Mouse (Mus musculus) intestine, embryonic 14.5 days (tissue): ENCODE data around the gene 4921507P07Rik. TPM values are rescaled to one million over a fixed set of nuclear protein-coding genes. Genes with fewer than 3 reads are reported as not detected.
A peak's percentile ranks its signal among the peaks of the same experiment; 100 is the strongest.

Experiments
- ATAC-seq: fragments of 200-750 bp; cut with Nextera tagmentation; replicated peaks from 2 replicates; pipeline ENCODE4 v1.8.0; 2017; ENCODE audit warnings: low read depth, moderate number of reproducible peaks, moderate TSS enrichment, moderate library complexity; ENCODE audit not compliant: low FRiP score, low TSS enrichment
- DNase-seq: peaks from one replicate; pipeline ENCODE4 v3.0.0-alpha.2; 2018; ENCODE audit warnings: low spot score
- H3K27ac ChIP-seq: fragments of 300-500 bp; sonication (generic); 2 replicates; pipeline ENCODE4 v1.5.1; 2014; ENCODE audit warnings: low read depth, mild to moderate bottlenecking, control low read depth
- H3K27me3 ChIP-seq: fragments of 300-500 bp; sonication (generic); replicated peaks from 2 replicates; pipeline ENCODE4 v1.6.1; 2014; ENCODE audit warnings: low read length, control low read depth; ENCODE audit not compliant: control insufficient read depth, insufficient read depth
- H3K36me3 ChIP-seq: fragments of 300-500 bp; sonication (generic); 2 replicates; pipeline ENCODE4 v1.6.1; 2014; ENCODE audit warnings: low read length, control low read depth; ENCODE audit not compliant: control insufficient read depth, insufficient read depth
- H3K4me1 ChIP-seq: fragments of 300-500 bp; sonication (generic); replicated peaks from 2 replicates; pipeline ENCODE4 v1.6.1; 2014; ENCODE audit warnings: low read length, control low read depth, mixed read lengths; ENCODE audit not compliant: control insufficient read depth, insufficient read depth
- H3K4me2 ChIP-seq: fragments of 300-500 bp; sonication (generic); 2 replicates; pipeline ENCODE4 v1.6.1; 2014; ENCODE audit warnings: low read length
- H3K4me3 ChIP-seq: fragments of 300-500 bp; sonication (generic); 2 replicates; pipeline ENCODE4 v1.5.1; 2014; ENCODE audit warnings: low read depth, low read length, control low read depth, mixed read lengths
- H3K9ac ChIP-seq: fragments of 300-500 bp; sonication (generic); 2 replicates; pipeline ENCODE4 v1.6.1; 2014; ENCODE audit warnings: mild to moderate bottlenecking, low read length
- H3K9me3 ChIP-seq: fragments of 300-500 bp; sonication (generic); 2 replicates; pipeline ENCODE4 v1.6.1; 2016; ENCODE audit warnings: low read length, control low read depth; ENCODE audit not compliant: control insufficient read depth
- WGBS: fragments of 180-500 bp; shearing (Covaris S2); extraction: QIAGEN DNeasy Blood & Tissue Kit; methylation state at CpG from one replicate; pipeline ENCODE4 v1.1.7; 2014; 5-methylcytosine and 5-hydroxymethylcytosine counted together
- polyA plus RNA-seq: library from polyadenylated mRNA; unstranded; fragments of >200 nt; fragmentation: Nextera tagmentation; extraction: Ambion mirVana; gene quantifications from 2 replicates; pipeline ENCODE4 v1.2.1, GENCODE M21; 2014

Gene 4921507P07Rik
- polyA plus RNA-seq, 1 experiment from 2014 or later: 0.69 TPM

DNA sequence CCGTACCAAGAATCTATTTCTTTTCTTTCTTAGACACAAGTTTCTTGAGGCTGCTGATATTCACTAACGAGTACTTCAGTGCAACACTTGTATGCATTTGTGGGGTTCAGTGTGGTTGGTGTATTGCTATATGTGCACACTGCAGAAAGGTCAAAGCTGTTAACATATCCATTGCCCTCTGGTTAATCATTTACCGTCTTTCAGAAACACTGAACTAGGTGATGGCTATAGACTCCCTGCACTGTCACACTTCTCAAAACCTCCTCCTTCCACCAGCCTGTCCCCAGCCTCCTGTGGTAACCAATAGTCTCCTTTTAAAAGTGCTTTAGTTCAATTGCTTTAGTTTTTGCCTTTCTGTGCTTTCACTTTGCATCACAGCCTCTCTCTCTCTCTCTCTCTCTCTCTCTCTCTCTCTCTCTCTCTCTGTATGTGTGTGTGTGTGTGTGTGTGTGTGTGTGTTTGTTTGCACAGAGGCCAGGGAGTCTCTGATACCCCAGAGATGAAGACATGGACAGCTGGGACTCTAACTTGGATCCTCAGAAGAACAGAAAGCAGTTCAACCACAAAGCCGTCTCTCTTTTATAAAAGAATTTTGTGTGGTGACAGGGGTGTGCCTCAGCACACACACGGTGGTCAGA, 43.4 kb downstream of the 4921507P07Rik start:
- WGBS: 70% methylated on average over 5 of the region's 5 CpGs
- no peaks in the 10 kb centered on the region for H3K4me1 ChIP-seq
- H3K9me3 ChIP-seq: no peaks in the 10 kb centered on the region
- ATAC-seq: 0 out of 2 replicates have a peak, but pooled peaks have one; percentile 60
- no peak overlapping the region for H3K9ac ChIP-seq
- H3K36me3 ChIP-seq: no peaks in the 10 kb centered on the region
- H3K27me3 ChIP-seq: no peaks in the 10 kb centered on the region
- no peak overlapping the region for H3K4me3 ChIP-seq
- no peak overlapping the region for H3K27ac ChIP-seq
- DNase-seq: no peak
- H3K4me2 ChIP-seq: no peak overlapping the region

DNA sequence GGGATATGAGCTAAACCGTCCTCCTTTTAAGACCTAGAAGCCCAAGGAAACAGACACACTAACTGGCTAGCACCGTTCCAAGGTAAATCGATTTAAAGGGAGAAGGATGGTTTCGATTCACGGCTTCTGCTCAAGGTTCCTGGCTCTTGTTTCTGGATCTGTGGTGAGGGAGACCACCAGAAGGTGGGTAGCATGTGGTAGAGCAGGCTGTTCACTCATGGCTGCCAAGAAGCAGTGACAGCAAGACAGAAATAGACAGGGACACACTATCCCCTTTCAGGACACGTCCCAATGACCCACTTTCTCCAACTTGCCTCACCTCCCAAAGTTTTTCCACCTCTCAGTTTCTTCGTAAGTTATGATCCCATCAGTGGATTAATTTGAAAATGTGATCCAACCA, 46.6 kb downstream of the 4921507P07Rik start:
- H3K27me3 ChIP-seq: no peaks in the 10 kb centered on the region
- DNase-seq: peak; percentile 7
- no peaks in the 10 kb centered on the region for H3K36me3 ChIP-seq
- no peak overlapping the region for H3K27ac ChIP-seq
- WGBS: 72% methylated on average over 7 of the region's 7 CpGs
- no peak overlapping the region for H3K4me3 ChIP-seq
- no peak overlapping the region for H3K4me2 ChIP-seq
- ATAC-seq: no peak
- H3K9me3 ChIP-seq: no peaks in the 10 kb centered on the region
- H3K9ac ChIP-seq: no peak overlapping the region
- peaks cover 3% of the 10 kb centered on the region; the same call in 1 of the 2 replicates for H3K4me1 ChIP-seq

DNA sequence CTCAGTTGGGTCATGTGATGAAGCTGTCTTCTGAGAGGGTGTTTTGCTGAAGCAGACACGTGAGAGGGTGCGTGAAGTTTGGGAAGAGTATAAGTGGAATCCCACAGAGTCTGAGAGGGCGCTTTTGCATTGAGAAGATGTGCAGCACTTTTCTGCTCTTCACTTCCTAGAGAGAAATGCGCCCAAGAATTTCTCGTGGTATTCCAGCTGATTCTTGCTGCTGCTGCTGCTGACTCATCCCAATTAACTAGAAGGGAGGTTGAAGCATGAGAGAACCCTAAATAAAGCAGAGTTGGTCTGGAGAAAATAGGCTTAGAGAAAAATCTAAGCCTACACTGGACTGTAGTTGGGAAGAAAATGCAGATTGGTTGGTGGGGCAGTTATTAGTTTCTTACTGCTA, 47.4 kb downstream of the 4921507P07Rik start:
- H3K27ac ChIP-seq: no peak overlapping the region
- ATAC-seq (no peak), DNase-seq (no peak)
- H3K4me3 ChIP-seq: no peak overlapping the region
- no peak overlapping the region for H3K4me2 ChIP-seq
- no peaks in the 10 kb centered on the region for H3K36me3 ChIP-seq
- peaks cover 3% of the 10 kb centered on the region; the same call in 1 of the 2 replicates for H3K4me1 ChIP-seq
- WGBS: 79% methylated on average over 5 of the region's 5 CpGs
- no peak overlapping the region for H3K9ac ChIP-seq
- H3K27me3 ChIP-seq: no peaks in the 10 kb centered on the region
- no peaks in the 10 kb centered on the region for H3K9me3 ChIP-seq

DNA sequence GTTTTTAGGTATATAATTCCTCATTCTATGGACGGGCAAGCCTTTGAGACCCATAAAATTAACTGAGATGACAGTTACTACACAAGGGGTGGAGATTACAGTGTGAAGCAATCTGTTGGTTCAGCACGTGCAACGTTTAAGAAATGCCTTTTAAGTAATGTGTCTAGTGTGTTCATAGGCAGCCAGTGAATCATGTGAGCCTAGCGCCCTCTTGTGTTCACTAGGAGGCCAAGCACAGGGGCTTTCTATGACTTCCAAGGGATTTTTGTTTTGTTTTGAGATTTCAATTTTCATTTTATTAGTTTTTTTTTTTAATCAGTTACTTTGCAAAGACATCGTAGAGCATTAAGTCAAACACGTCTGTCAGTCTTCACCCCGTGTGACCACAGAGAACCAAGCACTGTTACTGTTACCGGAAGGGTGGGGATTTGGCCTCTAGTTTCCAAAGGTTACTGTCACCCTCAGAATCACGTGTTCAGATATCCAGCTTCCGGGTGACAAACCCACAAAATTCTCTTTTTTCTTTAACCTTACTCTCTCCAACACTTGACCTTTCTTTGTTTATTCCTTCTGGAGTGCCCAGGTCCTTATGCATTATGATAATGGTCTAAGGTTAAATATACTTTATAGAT, 50.9 kb downstream of the 4921507P07Rik start:
- H3K9ac ChIP-seq: no peak overlapping the region
- ATAC-seq: 0 out of 2 replicates have a peak, but pooled peaks have one; percentile 55
- H3K4me1 ChIP-seq: peaks cover 3% of the 10 kb centered on the region; the same call in 1 of the 2 replicates
- 0 out of 2 replicates have a peak overlapping the region, but pooled peaks have one; percentile 15 for H3K4me2 ChIP-seq
- no peaks in the 10 kb centered on the region for H3K9me3 ChIP-seq
- H3K27me3 ChIP-seq: no peaks in the 10 kb centered on the region
- WGBS: 26% methylated on average over 10 of the region's 10 CpGs
- no peak for DNase-seq
- no peak overlapping the region for H3K4me3 ChIP-seq
- no peak overlapping the region for H3K27ac ChIP-seq
- H3K36me3 ChIP-seq: no peaks in the 10 kb centered on the region

DNA sequence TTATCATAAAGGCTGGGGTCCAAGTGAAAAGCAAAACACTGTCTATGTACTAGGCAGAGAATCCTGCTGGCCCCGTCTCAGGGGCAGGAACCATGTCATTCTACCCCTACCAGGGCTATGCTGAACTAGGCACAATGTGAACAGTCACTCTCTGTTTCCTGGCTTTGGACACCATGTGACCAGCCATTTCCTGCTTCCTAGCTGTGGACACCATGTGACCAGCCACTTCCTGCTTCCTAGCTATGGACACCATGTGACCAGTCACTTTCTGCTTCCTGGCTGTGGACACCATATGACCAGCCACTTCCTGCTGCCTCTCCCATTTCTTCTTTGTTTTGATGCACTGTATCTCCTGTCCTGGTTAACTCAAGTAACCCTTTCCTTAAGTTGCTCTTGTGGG, 53.9 kb downstream of the 4921507P07Rik start:
- Histone ChIP-seq H3K27ac (no peak overlapping the region), H3K27me3 (no peaks in the 10 kb centered on the region), H3K9ac (no peak overlapping the region), H3K4me1 (peaks cover 3% of the 10 kb centered on the region; the same call in 1 of the 2 replicates), H3K4me3 (no peak overlapping the region), H3K36me3 (no peaks in the 10 kb centered on the region), H3K9me3 (no peaks in the 10 kb centered on the region), H3K4me2 (no peak overlapping the region)
- 78% methylated on average over 1 of the region's 1 CpGs for WGBS
- ATAC-seq (no peak), DNase-seq (no peak)

DNA sequence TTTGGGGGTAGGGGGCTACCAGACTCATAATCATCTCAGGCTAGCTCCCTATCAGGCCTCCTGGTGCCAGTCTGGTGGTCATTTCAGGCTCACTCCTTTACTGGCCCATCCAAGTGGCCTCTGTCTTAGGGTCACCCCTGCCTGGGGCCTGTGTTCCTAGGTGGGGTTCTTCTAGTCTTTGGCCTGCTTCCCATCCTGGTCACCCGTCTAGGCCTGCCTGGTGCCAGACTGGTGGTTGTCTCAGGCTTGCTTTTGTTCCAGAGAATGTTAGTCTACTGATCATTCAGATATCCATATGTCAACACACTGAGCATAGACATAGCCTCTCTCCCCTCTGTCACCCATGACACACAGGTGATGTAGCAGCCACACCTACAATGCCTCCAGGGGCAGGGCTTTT, 56.8 kb downstream of the 4921507P07Rik start:
- 69% methylated on average over 1 of the region's 1 CpGs for WGBS
- H3K27ac ChIP-seq: no peak overlapping the region
- H3K4me2 ChIP-seq: no peak overlapping the region
- no peak for DNase-seq
- no peaks in the 10 kb centered on the region for H3K4me1 ChIP-seq
- no peak overlapping the region for H3K4me3 ChIP-seq
- H3K27me3 ChIP-seq: no peaks in the 10 kb centered on the region
- no peak for ATAC-seq
- H3K9ac ChIP-seq: no peak overlapping the region
- H3K36me3 ChIP-seq: no peaks in the 10 kb centered on the region
- H3K9me3 ChIP-seq: no peaks in the 10 kb centered on the region

DNA sequence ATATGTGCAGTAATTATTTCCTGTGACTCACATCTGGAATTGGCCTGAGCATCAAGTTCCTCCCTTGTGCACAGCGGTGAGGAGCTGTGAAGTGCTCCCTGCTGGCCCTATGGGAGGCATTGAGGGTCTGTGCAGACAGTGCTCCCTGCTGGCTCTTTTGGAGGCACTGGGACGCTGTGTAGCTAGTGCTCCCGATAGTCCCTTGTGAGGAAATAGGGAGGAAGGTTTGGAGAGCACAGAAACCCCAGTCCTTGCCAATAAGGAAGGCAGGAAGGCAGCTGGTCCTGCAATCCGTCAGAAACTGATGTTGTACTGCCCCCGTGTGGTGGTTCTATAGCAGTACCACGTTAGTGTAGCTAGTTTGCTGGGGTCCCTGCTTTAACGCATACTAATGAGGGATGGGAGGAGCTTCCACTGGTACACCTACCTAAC, 60.0 kb downstream of the 4921507P07Rik start:
- Histone ChIP-seq H3K4me3 (no peak overlapping the region), H3K36me3 (no peaks in the 10 kb centered on the region), H3K27ac (no peak overlapping the region), H3K4me2 (no peak overlapping the region), H3K27me3 (no peaks in the 10 kb centered on the region), H3K4me1 (no peaks in the 10 kb centered on the region), H3K9me3 (no peaks in the 10 kb centered on the region), H3K9ac (no peak overlapping the region)
- ATAC-seq (peak; percentile 58), DNase-seq (peak; percentile 92)
- 11% methylated on average over 7 of the region's 7 CpGs for WGBS

DNA sequence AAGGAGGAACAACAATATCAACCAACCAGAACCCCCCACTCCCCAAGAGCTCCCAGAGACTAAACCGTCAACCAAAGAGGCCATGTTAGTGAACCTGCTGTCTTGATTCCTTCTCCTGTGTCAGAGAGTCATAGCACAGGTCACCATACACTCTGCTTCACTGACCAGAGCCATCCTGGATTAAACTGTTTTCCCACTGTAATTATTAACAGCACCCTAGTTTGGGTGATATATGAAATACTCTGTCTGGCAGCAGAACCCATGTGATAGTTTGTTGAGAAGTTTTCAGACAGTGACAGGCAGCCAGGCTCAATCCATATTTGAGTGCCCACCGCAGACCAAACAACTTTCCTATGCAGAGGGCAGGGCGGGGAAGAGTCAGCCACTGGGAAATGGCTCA, 61.1 kb downstream of the 4921507P07Rik start:
- H3K4me2 ChIP-seq: no peak overlapping the region
- ATAC-seq: no peak

DNA sequence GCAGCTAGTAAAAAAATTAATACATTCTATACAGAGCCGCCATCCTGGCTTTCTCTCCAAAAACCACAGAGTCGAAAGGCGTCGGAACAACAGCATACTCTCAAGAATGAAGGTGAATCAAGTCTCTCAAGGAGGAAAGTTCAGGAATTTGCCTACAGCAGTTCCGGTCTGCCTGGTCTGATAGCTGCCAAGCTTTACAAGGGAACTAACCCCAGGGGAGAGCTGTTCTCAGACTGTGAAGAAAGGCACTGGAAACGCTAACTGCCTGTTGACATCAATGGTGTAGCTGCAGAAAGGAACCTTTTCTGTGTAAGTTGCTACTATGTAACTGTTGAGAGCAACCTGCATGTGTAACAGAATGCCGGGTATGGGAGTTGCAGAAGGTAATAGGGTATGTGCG, 64.5 kb downstream of the 4921507P07Rik start:
- Histone ChIP-seq H3K27ac (no peak overlapping the region), H3K4me3 (no peak overlapping the region), H3K4me1 (peaks cover 10% of the 10 kb centered on the region; the same call in 1 of the 2 replicates), H3K36me3 (no peaks in the 10 kb centered on the region), H3K27me3 (no peaks in the 10 kb centered on the region), H3K9ac (no peak overlapping the region), H3K4me2 (no peak overlapping the region), H3K9me3 (no peaks in the 10 kb centered on the region)
- WGBS: 85% methylated on average over 8 of the region's 8 CpGs
- DNase-seq: no peak
- ATAC-seq: no peak

More for the DNA sequence above, 61.1 kb downstream of the 4921507P07Rik start:
- no peaks in the 10 kb centered on the region for H3K4me1 ChIP-seq
- H3K27ac ChIP-seq: no peak overlapping the region
- DNase-seq: no peak
- H3K27me3 ChIP-seq: no peaks in the 10 kb centered on the region
- WGBS: 88% methylated on average over 3 of the region's 3 CpGs
- no peaks in the 10 kb centered on the region for H3K9me3 ChIP-seq
- no peak overlapping the region for H3K9ac ChIP-seq
- no peak overlapping the region for H3K4me3 ChIP-seq
- H3K36me3 ChIP-seq: no peaks in the 10 kb centered on the region
